Mouse (Mus musculus) retina, adult 2 months (tissue): ENCODE data around the gene Arl14ep.

ENCODE experiments used
- DNase-seq: peaks from one replicate; pipeline ENCODE4 v3.0.0-alpha.2; 2012; ENCODE audit warnings: low read depth, low spot score

Gene Arl14ep

DNA sequence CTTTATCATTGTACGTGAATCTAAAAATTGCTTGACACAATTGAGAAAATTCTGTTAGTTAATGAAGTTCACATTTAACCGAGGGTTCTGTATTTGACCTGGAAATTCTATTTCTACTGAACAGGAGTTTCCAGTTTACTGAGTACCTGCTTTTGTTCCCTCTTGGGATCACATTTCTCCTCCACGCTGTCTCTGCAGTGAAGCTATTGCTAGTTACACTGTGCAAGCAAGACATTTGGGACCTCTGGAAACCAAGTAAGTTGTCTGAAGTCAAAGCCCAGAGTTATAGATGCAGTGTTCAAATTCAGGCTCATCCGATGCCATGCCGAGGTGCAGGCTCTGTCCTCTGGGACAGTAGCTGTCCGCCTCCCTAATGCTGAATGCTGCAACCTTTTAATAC lies 19.2 kb downstream of the Arl14ep start:
- no peak for DNase-seq

DNA sequence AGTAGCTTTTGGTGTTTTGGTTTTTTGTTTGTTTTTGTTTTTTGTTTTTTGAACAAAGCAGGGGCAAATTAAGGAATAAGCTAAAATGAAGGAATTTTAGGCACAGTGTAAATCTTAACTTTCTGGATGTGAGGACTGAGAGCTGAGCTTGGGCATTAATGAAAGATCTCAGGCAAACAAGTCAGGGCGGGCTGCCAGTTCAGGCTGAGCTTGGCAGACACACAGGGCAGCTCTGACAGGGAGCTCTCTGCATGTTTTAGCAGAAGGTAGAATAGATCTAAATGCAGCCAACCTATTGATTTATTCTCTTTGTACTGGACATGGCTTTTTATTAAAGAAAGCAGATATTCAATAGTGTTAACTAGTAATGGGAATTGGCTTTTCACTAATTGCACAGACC lies 31.8 kb downstream of the Arl14ep start:
- no peak for DNase-seq

DNA sequence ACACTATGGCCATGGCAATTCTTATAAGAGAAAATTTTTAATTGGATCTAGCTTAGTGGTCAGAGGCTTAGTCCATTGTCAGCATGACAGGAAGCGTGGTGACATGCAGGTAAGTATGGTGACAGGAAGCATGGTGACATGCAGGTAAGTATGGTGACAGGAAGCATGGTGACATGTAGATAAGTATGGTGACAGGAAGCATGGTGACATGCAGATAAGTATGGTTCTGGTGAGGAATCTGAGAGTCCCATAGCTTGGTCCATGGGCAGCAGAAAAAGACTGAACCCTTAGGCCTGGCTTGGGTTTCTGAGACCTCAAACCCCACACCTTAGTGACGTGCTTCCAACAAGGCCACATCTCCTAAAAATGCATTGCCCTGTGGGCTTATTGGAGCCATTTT lies 38.5 kb downstream of the Arl14ep start:
- DNase-seq, result no peak

DNA sequence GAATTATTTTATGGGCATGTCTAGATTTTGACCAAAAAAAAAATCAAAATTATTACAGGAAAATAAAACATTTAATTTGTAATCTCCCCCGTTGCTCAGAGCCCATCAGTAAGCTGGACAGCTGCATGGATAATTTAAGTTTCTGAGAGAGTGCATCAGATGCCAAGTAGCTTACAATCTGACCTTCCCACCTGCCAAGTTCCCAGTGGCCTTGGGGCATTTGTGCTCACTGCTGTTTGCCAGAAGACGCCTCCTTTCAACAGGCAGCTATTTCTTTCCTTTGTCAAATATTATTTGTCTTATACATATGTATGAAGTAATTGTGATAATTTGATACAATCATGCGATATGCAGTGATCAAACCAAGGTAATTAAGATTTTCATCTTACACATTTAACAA lies 44.3 kb downstream of the Arl14ep start:
- DNase-seq, result no peak
